Mouse (Mus musculus) midbrain, postnatal 0 days (tissue): ENCODE measurements at regions not wholly inside any gene's neighbourhood (a gene's known extent, or its start where the extent isn't known, plus 50 kb on each side); places are given as distances from the start of the nearest gene placed in this dataset.

Source experiments
- ATAC-seq: fragments of 200-750 bp; cut with Nextera tagmentation; 2 replicates; pipeline ENCODE4 v1.8.0; 2017; ENCODE audit warnings: moderate number of reproducible peaks, mild to moderate bottlenecking, moderate TSS enrichment, moderate library complexity; ENCODE audit not compliant: low FRiP score
- DNase-seq: peaks from one replicate; pipeline ENCODE4 v3.0.0-alpha.2; 2015; ENCODE audit warnings: low spot score
- H3K27ac ChIP-seq: fragments of 300-500 bp; sonication (generic); 2 replicates; pipeline ENCODE4 v1.5.1; 2014; ENCODE audit warnings: low read depth, mild to moderate bottlenecking, low read length, mixed read lengths
- H3K27me3 ChIP-seq: fragments of 300-500 bp; sonication (generic); 2 replicates; pipeline ENCODE4 v1.6.1; 2014; ENCODE audit warnings: low read length, control low read depth, mixed read lengths; ENCODE audit not compliant: insufficient read depth
- H3K36me3 ChIP-seq: fragments of 300-500 bp; sonication (generic); 2 replicates; pipeline ENCODE4 v1.6.1; 2014; ENCODE audit warnings: low read length, control low read depth, mixed read lengths; ENCODE audit not compliant: insufficient read depth
- H3K4me1 ChIP-seq: fragments of 300-500 bp; sonication (generic); 2 replicates; pipeline ENCODE4 v1.6.1; 2014; ENCODE audit warnings: mild to moderate bottlenecking, control low read depth, antibody characterized with exemption, low read length, mixed read lengths; ENCODE audit not compliant: insufficient read depth
- H3K4me2 ChIP-seq: fragments of 300-500 bp; sonication (generic); 2 replicates; pipeline ENCODE4 v1.6.1; 2014; ENCODE audit warnings: low read depth, mild to moderate bottlenecking, low read length, mixed read lengths; ENCODE audit not compliant: poor library complexity, severe bottlenecking
- H3K4me3 ChIP-seq: fragments of 300-500 bp; sonication (generic); 2 replicates; pipeline ENCODE4 v1.5.1; 2014; ENCODE audit warnings: low read depth, mild to moderate bottlenecking, low read length, moderate library complexity
- H3K9ac ChIP-seq: fragments of 300-500 bp; sonication (generic); replicated peaks from 2 replicates; pipeline ENCODE4 v1.6.1; 2014; ENCODE audit warnings: mild to moderate bottlenecking, low read length, moderate library complexity, mixed read lengths; ENCODE audit not compliant: poor library complexity, severe bottlenecking
- H3K9me3 ChIP-seq: fragments of 300-500 bp; sonication (generic); 2 replicates; pipeline ENCODE4 v1.6.1; 2016; ENCODE audit warnings: low read length, control low read depth
- CTCF ChIP-seq: IDR thresholded peaks from 2 replicates; pipeline ENCODE4 v1.5.1; 2016; ENCODE audit warnings: antibody characterized with exemption, mild to moderate bottlenecking
- WGBS: fragments of 180-500 bp; shearing (Covaris S2); extraction: QIAGEN DNeasy Blood & Tissue Kit; methylation state at CpG from one replicate; pipeline ENCODE4 v1.1.7; 2014; 5-methylcytosine and 5-hydroxymethylcytosine counted together

DNA sequence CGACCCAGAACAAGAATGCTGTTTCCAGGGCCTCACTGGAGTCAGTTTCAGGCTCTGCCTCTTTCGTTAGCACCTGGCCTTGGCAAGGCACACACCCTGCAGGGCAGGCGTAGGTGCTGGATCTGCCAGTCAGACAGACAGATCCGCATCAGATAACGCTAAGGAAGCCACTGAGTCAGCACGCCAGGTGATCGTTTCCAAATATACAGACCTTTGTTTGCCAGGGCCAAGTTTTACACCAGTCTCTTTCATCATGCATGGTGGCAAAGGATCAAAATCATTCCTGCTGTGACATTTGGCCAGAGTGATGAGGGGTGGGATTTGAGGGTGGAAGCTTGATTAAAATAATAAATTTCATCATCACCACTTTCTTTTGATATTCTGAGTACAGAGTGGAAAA is 411.0 kb downstream of the Ofcc1 start:
- H3K27ac ChIP-seq = no peak overlapping the region
- H3K27me3 ChIP-seq = no peaks in the 10 kb centered on the region
- no peak for ATAC-seq
- H3K9me3 ChIP-seq = no peaks in the 10 kb centered on the region
- no peak overlapping the region for H3K9ac ChIP-seq
- no peak overlapping the region for H3K4me2 ChIP-seq
- TF ChIP-seq CTCF = no peak
- H3K4me3 ChIP-seq = no peak overlapping the region
- H3K36me3 ChIP-seq = no peaks in the 10 kb centered on the region
- 67% methylated on average over 7 of the region's 7 CpGs for WGBS
- no peaks in the 10 kb centered on the region for H3K4me1 ChIP-seq
- DNase-seq = no peak

DNA sequence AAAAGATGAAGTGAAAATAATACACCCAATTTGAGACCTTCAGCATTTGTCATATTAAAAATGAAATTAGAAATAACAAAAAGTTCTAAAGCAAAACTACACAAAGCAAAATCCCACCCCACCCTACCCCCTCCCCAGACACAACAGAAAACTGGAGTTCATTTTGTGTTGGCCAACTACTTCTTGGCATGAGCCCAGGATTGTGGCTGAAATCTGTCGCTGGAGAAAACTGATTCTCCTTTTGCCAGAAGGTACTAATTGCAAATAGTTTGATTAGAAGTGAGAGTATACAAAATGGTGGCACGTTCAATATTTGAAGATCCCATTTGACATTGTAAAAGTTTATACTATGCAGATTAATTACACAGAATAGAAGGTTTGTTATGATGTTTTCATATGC is 426.0 kb downstream of the Ofcc1 start:
- H3K27me3 ChIP-seq = no peaks in the 10 kb centered on the region
- no peaks in the 10 kb centered on the region for H3K36me3 ChIP-seq
- H3K9ac ChIP-seq = no peak overlapping the region
- H3K27ac ChIP-seq = no peak overlapping the region
- TF ChIP-seq CTCF = no peak
- H3K4me2 ChIP-seq = no peak overlapping the region
- H3K4me3 ChIP-seq = no peak overlapping the region
- H3K9me3 ChIP-seq = no peaks in the 10 kb centered on the region
- ATAC-seq = no peak
- 64% methylated on average over 2 of the region's 2 CpGs for WGBS
- DNase-seq = no peak
- no peaks in the 10 kb centered on the region for H3K4me1 ChIP-seq

DNA sequence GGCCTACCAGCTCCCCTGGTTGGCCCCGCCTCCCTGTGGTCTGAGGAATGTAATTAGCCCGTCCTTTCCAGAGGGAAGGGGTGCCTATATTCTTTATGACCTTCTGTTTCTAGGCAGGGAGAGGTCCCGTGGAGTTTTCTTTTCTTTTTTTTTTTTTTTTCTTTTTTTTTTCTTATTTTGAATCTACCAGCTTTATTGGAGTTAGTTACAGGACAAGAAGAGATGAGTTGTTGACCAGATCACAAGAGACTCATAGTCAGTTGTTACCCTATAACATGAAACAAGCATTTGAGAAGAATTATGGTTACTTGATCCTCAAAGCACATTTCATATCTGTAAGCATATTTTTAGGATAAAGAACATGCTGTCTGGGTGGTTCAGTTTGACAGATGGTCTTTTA is 429.8 kb downstream of the Ofcc1 start:
- WGBS = 80% methylated on average over 3 of the region's 3 CpGs
- Histone ChIP-seq H3K9me3 (no peaks in the 10 kb centered on the region), H3K4me2 (no peak overlapping the region), H3K27ac (no peak overlapping the region), H3K27me3 (no peaks in the 10 kb centered on the region), H3K36me3 (no peaks in the 10 kb centered on the region), H3K4me1 (no peaks in the 10 kb centered on the region), H3K4me3 (no peak overlapping the region), H3K9ac (no peak overlapping the region)
- DNase-seq (no peak), ATAC-seq (no peak)
- TF ChIP-seq CTCF = no peak

DNA sequence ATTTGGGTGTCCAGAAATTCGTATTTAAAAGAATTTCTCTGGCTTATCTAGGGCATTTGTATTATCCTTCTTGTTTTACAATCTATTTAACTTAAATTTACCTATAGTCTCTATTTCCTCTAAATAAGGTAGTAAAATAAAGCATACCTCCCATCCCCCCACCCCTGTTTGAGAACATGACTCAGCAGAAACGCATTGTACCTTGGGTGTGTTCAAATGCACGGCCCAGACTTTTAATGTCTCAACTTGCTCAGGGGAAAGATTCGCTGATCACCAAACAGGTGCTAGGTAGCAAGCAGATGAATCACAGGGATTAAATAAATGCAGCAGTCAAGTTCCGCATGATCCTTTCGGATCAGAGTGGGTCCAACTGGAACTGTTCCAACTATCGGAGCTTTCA is 432.7 kb downstream of the Ofcc1 start:
- ATAC-seq (no peak), DNase-seq (no peak)
- Histone ChIP-seq H3K4me1 (no peaks in the 10 kb centered on the region), H3K27me3 (no peaks in the 10 kb centered on the region), H3K9me3 (no peaks in the 10 kb centered on the region), H3K4me3 (no peak overlapping the region), H3K9ac (no peak overlapping the region), H3K36me3 (no peaks in the 10 kb centered on the region), H3K27ac (no peak overlapping the region), H3K4me2 (no peak overlapping the region)
- 79% methylated on average over 7 of the region's 7 CpGs for WGBS
- no peak for TF ChIP-seq CTCF

DNA sequence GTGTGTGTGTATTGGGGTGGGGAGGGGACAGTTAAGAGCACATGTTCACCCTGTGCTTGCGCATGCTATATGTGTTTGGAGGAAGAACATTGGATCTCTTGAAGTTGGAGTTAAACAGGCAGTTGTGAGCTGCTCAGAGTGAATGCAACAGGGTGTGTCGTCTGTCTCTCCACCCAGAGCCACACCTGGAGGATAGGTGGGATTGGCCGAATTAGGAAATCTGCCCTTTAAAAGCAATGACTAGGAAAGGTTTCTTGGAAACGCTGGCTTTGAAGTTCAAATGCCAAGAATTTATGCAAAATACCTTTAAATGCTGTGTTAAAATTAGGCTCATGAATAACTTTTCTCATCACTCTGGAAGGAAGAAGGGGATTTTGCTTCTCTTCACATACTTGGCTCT is 436.9 kb downstream of the Ofcc1 start:
- no peaks in the 10 kb centered on the region for H3K9me3 ChIP-seq
- no peak overlapping the region for H3K4me2 ChIP-seq
- no peaks in the 10 kb centered on the region for H3K36me3 ChIP-seq
- H3K4me1 ChIP-seq = no peaks in the 10 kb centered on the region
- no peaks in the 10 kb centered on the region for H3K27me3 ChIP-seq
- DNase-seq (no peak), ATAC-seq (no peak)
- no peak for TF ChIP-seq CTCF
- no peak overlapping the region for H3K9ac ChIP-seq
- no peak overlapping the region for H3K27ac ChIP-seq
- WGBS = 94% methylated on average over 4 of the region's 4 CpGs
- no peak overlapping the region for H3K4me3 ChIP-seq

DNA sequence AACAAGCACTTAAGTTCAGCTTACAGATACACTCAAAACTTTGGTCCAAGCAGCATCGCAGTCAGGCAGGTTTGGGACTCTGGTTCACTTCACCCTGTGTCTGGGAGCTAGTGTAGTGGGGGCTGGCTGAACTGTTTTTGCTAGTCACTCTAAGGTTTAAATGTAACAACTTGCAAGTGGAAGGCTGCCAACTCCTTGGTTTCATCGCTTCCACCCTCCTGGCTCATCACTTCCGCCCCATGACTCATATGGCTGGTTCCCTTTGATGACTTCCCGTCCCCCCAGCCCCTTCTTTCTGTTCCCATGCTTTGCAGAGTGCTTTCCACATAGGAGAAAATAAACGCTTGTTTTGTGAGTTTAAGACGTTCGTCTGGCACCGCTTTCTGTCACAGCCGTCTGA is 438.1 kb downstream of the Ofcc1 start:
- H3K9ac ChIP-seq = no peak overlapping the region
- WGBS = 65% methylated on average over 9 of the region's 9 CpGs
- no peaks in the 10 kb centered on the region for H3K9me3 ChIP-seq
- H3K4me1 ChIP-seq = no peaks in the 10 kb centered on the region
- ATAC-seq (no peak), DNase-seq (peak; percentile 7)
- no peak for TF ChIP-seq CTCF
- H3K4me3 ChIP-seq = no peak overlapping the region
- H3K27ac ChIP-seq = no peak overlapping the region
- H3K27me3 ChIP-seq = no peaks in the 10 kb centered on the region
- H3K4me2 ChIP-seq = no peak overlapping the region
- H3K36me3 ChIP-seq = no peaks in the 10 kb centered on the region

DNA sequence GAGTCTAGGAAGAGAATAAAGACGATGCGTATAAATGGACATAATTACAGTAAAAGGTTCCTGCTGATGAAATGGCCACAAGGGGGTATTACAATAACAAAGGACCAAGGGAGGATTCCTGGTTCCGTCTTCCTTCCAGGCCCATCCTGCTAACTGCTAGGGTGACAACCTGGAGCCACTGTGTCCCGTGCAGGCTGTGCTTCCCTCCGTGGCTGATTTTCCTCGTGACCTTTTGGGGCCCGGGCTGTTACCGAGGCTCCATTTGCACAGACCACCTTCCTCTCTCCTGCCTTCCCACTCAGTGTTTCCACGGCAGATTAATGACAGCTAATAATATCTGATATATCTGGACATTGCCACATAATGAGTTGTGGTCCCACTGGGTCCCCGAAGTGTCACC is 453.5 kb downstream of the Ofcc1 start:
- Histone ChIP-seq H3K4me1 (no peaks in the 10 kb centered on the region), H3K9me3 (no peaks in the 10 kb centered on the region), H3K4me3 (no peak overlapping the region), H3K27ac (no peak overlapping the region), H3K9ac (no peak overlapping the region), H3K36me3 (no peaks in the 10 kb centered on the region), H3K27me3 (no peaks in the 10 kb centered on the region), H3K4me2 (no peak overlapping the region)
- DNase-seq = no peak
- peak; percentile 27 for TF ChIP-seq CTCF
- ATAC-seq = no peak
- 63% methylated on average over 10 of the region's 10 CpGs for WGBS
